In genomic region chr2:38394977-38395868, GRCm38 (mm10) we compare ENCODE assay signal across 9 mouse cellular contexts. TPM values are rescaled to one million over a fixed set of nuclear protein-coding genes. Genes with fewer than 3 reads are reported as not detected.
DNase-seq lines count a peak whose midpoint lies in the region; ATAC-seq and TF ChIP-seq lines count a peak whose summit lies in the region.
"Had no signal": no experiment of that assay in that cellular context is flagged by ENCODE, and none has a peak within 500 bp of the region (broad histone marks: within the 10 kb centered on the region; RNA-seq: fewer than 3 reads in every experiment).

No protein-coding gene starts in this region.

- H3K4me1 ChIP-seq in neural tube, embryonic 14.5 days (ENCODE audit: control insufficient read depth, insufficient read depth, low read length) = no peaks in the 10 kb centered on the region

- no peak overlapping the region for H3K4me3 ChIP-seq in neural tube, embryonic 14.5 days (ENCODE audit: low read depth, low read length)
- no peak overlapping the region for H3K4me3 ChIP-seq in gastrocnemius, adult 2 months
- H3K4me3 ChIP-seq: heart, adult 2 months had no signal

- WGBS in neural tube, embryonic 14.5 days = 54% methylated on average over 17 of the region's 17 CpGs

- intact Hi-C loops in gastrocnemius, adult 2 months (cut with DNase I) = no loop called here

- peak; percentile 24; the same call in 1 of the 2 replicates for ATAC-seq in neural tube, embryonic 14.5 days (ENCODE audit: low read depth)

- DNase-seq in neural tube, embryonic 10.5 days (ENCODE audit: extremely low spot score, low spot score) = no peak
- DNase-seq in gastrocnemius, adult 2 months = peak; percentile 84
- DNase-seq in lung, postnatal 4 days = peak; percentile 45 to 74
- DNase-seq in c-Kit-positive CD71-positive TER-119-positive erythroid progenitor cells, embryonic 14.5 days (ENCODE audit: low spot score) = no peak
- no peak for DNase-seq in ovary, postnatal 14 days (ENCODE audit: low spot score)
- no peak for DNase-seq in cerebellum, adult 9-10 months
- DNase-seq: heart, adult 2 months; kidney, postnatal 25 days had no signal

- no peaks in the 10 kb centered on the region for H3K9me3 ChIP-seq in neural tube, embryonic 14.5 days (ENCODE audit: control insufficient read depth, low read length)

- no peak for TF ChIP-seq CTCF in gastrocnemius, adult 2 months (IDR thresholded peaks at IDR 0.05)

- no peak overlapping the region for H3K4me2 ChIP-seq in neural tube, embryonic 14.5 days (ENCODE audit: low read depth, low read length)

- H3K27me3 ChIP-seq in neural tube, embryonic 14.5 days (ENCODE audit: control insufficient read depth, insufficient read depth, low read length) = no peaks in the 10 kb centered on the region

- H3K9ac ChIP-seq in neural tube, embryonic 14.5 days (replicated peaks; ENCODE audit: low read depth, low read length) = no peak overlapping the region

- no peak overlapping the region for H3K27ac ChIP-seq in neural tube, embryonic 14.5 days (ENCODE audit: low read depth, low read length)
- peak overlapping the region; percentile 74 for H3K27ac ChIP-seq in gastrocnemius, adult 2 months
- H3K27ac ChIP-seq: heart, adult 2 months had no signal

- no peaks in the 10 kb centered on the region for H3K36me3 ChIP-seq in neural tube, embryonic 14.5 days (ENCODE audit: control insufficient read depth, insufficient read depth, low read length)

RNA-seq across cellular contexts. Expression of gene Lhx2, which starts 56.1 kb away (rescaled TPM):
- polyA plus RNA-seq in neural tube, embryonic 14.5 days (2014; fragmentation: Nextera tagmentation; extraction: Ambion mirVana) = 0.84 and 1.2 TPM in 2 replicates
- total RNA-seq in gastrocnemius, adult 2 months (2021) = under 1 TPM; 0.13 to 0.22 TPM
- total RNA-seq: heart, adult 2 months had no signal
- polyA plus RNA-seq: heart, adult 2 months had no signal

Comparison
In these comparisons a context has a peak if more than half of its experiments do, and no peak if none do; other contexts are left out.
1. DNase-seq: peak in gastrocnemius, adult 2 months (single experiment) and lung, postnatal 4 days (2 of 2); none in neural tube, embryonic 10.5 days (single experiment), c-Kit-positive CD71-positive TER-119-positive erythroid progenitor cells, embryonic 14.5 days (single experiment), ovary, postnatal 14 days (single experiment) and cerebellum, adult 9-10 months (single experiment).